Mouse (Mus musculus): ENCODE results near the gene Olfr1453.
"Not testable (repeated sequence)": the region's sequence is repeated elsewhere in the genome, so short reads cannot be mapped to it uniquely, and the experiment has no call there.

Olfr1453 gene

GRCm38 (mm10) chr19:13028227-13028626, at the start of gene Olfr1453:
TSS of gene Olfr1453 (minus strand) at chr19:13028327.
- no peak for DNase-seq (ENCODE audit: low read depth, low spot score)

GRCm38 (mm10) chr19:13060310-13060709, 32.2 kb upstream of the Olfr1453 start, which contains the start of gene Olfr1454:
TSS of gene Olfr1454 (plus strand) at chr19:13060610.
- no peak for DNase-seq (ENCODE audit: low read depth, low spot score)

GRCm38 (mm10) chr19:12994714-12995113, 33.4 kb downstream of the Olfr1453 start, which contains the start of gene Olfr1451:
TSS of gene Olfr1451 (plus strand) at chr19:12995014.
- DNase-seq (ENCODE audit: low read depth, low spot score): no peak

GRCm38 (mm10) chr19:12992316-12992715, 35.8 kb downstream of the Olfr1453 start:
- not testable (repeated sequence) for DNase-seq (ENCODE audit: low read depth, low spot score)
